Mouse (Mus musculus) limb, embryonic 12.5 days (tissue): ENCODE results near the gene Stk39. TPM values are rescaled to one million over a fixed set of nuclear protein-coding genes. Genes with fewer than 3 reads are reported as not detected.

Experiments used
- ATAC-seq: fragments of 200-750 bp; cut with Nextera tagmentation; 2 replicates; pipeline ENCODE4 v1.8.0; 2017; ENCODE audit warnings: low read depth, moderate TSS enrichment; ENCODE audit not compliant: insufficient number of reproducible peaks, insufficient read depth, low FRiP score, low TSS enrichment
- H3K27ac ChIP-seq: fragments of 300-500 bp; sonication (generic); 2 replicates; pipeline ENCODE4 v1.5.1; 2016; ENCODE audit warnings: mild to moderate bottlenecking, moderate library complexity
- H3K27me3 ChIP-seq: fragments of 300-500 bp; sonication (generic); 2 replicates; pipeline ENCODE4 v1.6.1; 2016; ENCODE audit warnings: mild to moderate bottlenecking, moderate library complexity
- H3K36me3 ChIP-seq: fragments of 300-500 bp; sonication (generic); 2 replicates; pipeline ENCODE4 v1.6.1; 2016; ENCODE audit warnings: mild to moderate bottlenecking, moderate library complexity
- H3K4me1 ChIP-seq: fragments of 300-500 bp; sonication (generic); replicated peaks from 2 replicates; pipeline ENCODE4 v1.6.1; 2016
- H3K4me2 ChIP-seq: fragments of 300-500 bp; sonication (generic); 2 replicates; pipeline ENCODE4 v1.6.1; 2016; ENCODE audit warnings: mild to moderate bottlenecking, moderate library complexity
- H3K4me3 ChIP-seq: fragments of 300-500 bp; sonication (generic); replicated peaks from 2 replicates; pipeline ENCODE4 v1.5.1; 2016; ENCODE audit warnings: mild to moderate bottlenecking
- H3K9ac ChIP-seq: fragments of 300-500 bp; sonication (generic); replicated peaks from 2 replicates; pipeline ENCODE4 v1.6.1; 2016; ENCODE audit warnings: mild to moderate bottlenecking, moderate library complexity
- H3K9me3 ChIP-seq: fragments of 300-500 bp; sonication (generic); 2 replicates; pipeline ENCODE4 v1.6.1; 2016; ENCODE audit warnings: mild to moderate bottlenecking, moderate library complexity
- WGBS: fragments of 180-500 bp; shearing (Covaris S2); methylation state at CpG from one replicate; pipeline ENCODE4 v1.1.7; 2016; 5-methylcytosine and 5-hydroxymethylcytosine counted together
- polyA plus RNA-seq: library from polyadenylated mRNA; unstranded; fragments of >200 nt; fragmentation: Nextera tagmentation; extraction: Ambion mirVana; gene quantifications from 2 replicates; pipeline ENCODE4 v1.2.1, GENCODE M21; 2016

Gene Stk39
- polyA plus RNA-seq, result 18.5 and 21.2 TPM in 2 replicates

DNA sequence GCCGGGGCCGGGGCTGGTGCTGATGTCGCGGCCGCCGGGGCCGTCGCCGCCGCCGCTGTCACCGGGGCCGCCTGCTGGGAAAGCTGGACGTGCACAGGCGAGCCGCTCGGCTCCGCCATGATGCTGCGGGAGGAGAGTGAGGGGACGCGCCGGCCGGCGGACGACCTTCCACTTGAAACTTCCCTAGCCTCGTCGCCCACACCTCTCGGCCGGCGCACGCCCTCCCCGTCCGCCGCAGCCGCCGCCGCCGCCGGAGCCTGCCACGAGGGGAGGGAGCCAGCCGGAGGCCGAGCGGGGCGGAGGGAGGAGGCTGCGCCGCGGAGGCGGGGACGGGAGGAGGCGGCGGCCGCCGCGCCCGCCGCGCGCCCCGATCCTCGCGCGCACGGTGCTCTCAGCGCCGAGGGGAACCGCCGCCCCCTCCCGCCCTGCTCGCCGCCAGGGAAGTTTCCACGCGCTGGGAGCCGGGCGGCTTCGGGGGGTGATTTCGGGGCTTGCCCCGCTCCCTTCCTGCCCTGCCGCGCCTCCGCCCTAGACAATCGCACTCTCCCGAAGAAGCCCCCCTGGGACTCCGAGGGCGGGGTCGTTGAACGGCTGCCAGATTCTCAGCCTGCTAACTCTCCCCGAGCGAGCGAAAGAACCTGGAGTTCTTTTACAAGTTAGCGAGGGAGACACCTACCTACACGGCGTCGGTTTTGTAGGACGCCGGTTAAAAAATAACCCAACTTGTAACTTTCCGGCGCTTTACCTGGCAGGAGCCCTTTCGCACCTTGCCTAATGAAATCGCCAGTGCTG lies at the start of gene Stk39:
Gene Stk39 (minus strand): TSS at position 510 of the 792 bp plus-strand sequence.
- H3K9me3 ChIP-seq, result no peaks in the 10 kb centered on the region
- peaks cover 7% of the 10 kb centered on the region for H3K27me3 ChIP-seq
- H3K36me3 ChIP-seq, result no peaks in the 10 kb centered on the region
- under 1% methylated on average over 58 of the region's 99 CpGs for WGBS
- H3K9ac ChIP-seq, result peak within 1 kb of the TSS; percentile 92
- peak within 1 kb of the TSS; percentile 91 for H3K4me3 ChIP-seq
- H3K4me2 ChIP-seq, result peak within 1 kb of the TSS; percentile 90
- peak; percentile 78 for ATAC-seq
- peak within 1 kb of the TSS; percentile 91 for H3K27ac ChIP-seq
- peaks cover 9% of the 10 kb centered on the region; the same call in 1 of the 2 replicates for H3K4me1 ChIP-seq

DNA sequence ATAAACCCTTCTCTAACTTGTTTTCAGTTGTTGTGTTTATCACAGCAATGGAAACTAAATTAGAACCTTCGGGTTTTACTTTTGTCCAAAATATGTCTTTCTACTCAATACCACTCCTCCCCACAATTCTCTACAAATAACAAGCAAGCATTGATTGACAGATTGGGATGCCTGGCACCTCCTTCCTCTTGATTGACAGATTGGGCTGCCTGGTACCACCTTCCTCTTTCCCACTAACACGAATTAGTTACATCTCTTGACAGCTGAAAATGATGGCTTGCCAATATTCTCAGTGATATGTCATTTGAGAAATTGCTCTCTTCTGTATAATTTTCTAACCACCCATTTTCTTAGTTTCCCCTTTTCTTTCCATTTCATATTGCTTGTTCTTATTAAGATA lies 43.3 kb upstream of the Stk39 start:
- Histone ChIP-seq H3K4me1 (no peaks in the 10 kb centered on the region), H3K9ac (no peak overlapping the region), H3K27me3 (no peaks in the 10 kb centered on the region), H3K4me2 (no peak overlapping the region), H3K27ac (no peak overlapping the region), H3K9me3 (no peaks in the 10 kb centered on the region), H3K4me3 (no peak overlapping the region), H3K36me3 (no peaks in the 10 kb centered on the region)
- WGBS, result 72% methylated on average over 2 of the region's 2 CpGs
- no peak for ATAC-seq

DNA sequence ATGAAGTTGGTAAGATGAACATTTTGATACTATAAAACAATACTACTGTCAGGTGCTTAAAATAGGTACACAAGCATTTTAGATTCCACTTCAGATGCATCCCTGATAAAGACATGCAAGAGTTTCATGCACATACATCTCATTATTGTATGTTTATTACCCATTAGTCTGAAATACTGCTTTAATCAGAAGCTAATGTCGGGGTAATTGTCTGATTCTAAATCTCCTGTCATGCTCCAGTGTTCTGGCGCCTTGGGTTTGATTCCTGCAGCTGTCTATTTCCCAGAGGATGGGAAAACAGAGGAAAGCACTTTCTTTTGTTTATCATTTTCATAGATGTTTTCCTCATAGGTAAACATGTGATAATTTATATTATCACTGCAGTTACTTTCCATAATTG lies 31.1 kb upstream of the Stk39 start:
- no peak overlapping the region for H3K4me2 ChIP-seq
- H3K27ac ChIP-seq, result no peak overlapping the region
- H3K4me1 ChIP-seq, result no peaks in the 10 kb centered on the region
- H3K9me3 ChIP-seq, result no peaks in the 10 kb centered on the region
- no peaks in the 10 kb centered on the region for H3K36me3 ChIP-seq
- no peak overlapping the region for H3K9ac ChIP-seq
- no peaks in the 10 kb centered on the region for H3K27me3 ChIP-seq
- no peak for ATAC-seq
- no peak overlapping the region for H3K4me3 ChIP-seq
- 53% methylated on average over 2 of the region's 2 CpGs for WGBS

DNA sequence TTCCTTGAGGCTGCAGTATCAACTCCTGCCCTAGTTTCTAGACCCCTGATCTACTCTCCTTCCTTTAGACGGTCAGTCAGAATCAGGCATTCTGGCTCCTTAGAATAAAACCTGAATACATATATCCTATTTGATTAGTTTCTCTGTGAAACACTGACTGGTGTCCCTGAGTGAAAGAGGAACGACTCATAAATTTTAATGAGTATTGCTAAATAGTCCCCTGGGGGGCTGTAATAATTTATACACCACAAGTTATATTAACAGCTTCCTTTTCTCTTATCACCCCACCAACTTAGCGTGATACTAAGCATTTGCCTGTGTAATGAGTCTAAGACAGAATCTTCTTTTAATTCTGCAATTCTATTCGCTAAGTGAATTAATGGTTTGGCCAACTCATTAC lies 30.7 kb upstream of the Stk39 start:
- no peaks in the 10 kb centered on the region for H3K36me3 ChIP-seq
- no peak overlapping the region for H3K4me2 ChIP-seq
- no peak overlapping the region for H3K27ac ChIP-seq
- no peak overlapping the region for H3K4me3 ChIP-seq
- no peak for ATAC-seq
- 40% methylated on average over 4 of the region's 4 CpGs for WGBS
- no peaks in the 10 kb centered on the region for H3K27me3 ChIP-seq
- H3K9me3 ChIP-seq, result no peaks in the 10 kb centered on the region
- no peaks in the 10 kb centered on the region for H3K4me1 ChIP-seq
- H3K9ac ChIP-seq, result no peak overlapping the region

DNA sequence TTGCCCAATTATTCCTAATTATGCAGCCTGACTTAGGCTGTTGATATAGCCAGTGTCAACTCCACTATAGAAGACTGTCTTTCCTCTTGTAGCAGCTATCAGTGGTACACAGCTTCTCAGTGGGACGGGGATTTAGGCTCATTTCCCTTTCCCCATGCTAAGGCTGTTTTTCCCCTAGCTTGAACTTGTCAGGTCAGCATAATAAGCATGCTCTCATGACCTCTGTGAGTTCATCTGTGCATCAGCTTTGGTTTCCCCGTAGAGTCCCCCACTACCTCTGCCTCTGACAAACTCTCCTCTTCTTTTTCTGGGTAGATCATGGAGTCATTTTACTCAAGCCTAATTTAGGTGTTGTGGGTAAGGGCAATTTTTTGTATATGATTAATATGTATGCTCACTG lies 30.2 kb upstream of the Stk39 start:
- Histone ChIP-seq H3K4me2 (no peak overlapping the region), H3K9me3 (no peaks in the 10 kb centered on the region), H3K4me1 (no peaks in the 10 kb centered on the region), H3K4me3 (no peak overlapping the region), H3K36me3 (no peaks in the 10 kb centered on the region), H3K27ac (no peak overlapping the region), H3K27me3 (no peaks in the 10 kb centered on the region), H3K9ac (no peak overlapping the region)
- ATAC-seq, result no peak
- WGBS, result 20% methylated on average over 2 of the region's 2 CpGs

DNA sequence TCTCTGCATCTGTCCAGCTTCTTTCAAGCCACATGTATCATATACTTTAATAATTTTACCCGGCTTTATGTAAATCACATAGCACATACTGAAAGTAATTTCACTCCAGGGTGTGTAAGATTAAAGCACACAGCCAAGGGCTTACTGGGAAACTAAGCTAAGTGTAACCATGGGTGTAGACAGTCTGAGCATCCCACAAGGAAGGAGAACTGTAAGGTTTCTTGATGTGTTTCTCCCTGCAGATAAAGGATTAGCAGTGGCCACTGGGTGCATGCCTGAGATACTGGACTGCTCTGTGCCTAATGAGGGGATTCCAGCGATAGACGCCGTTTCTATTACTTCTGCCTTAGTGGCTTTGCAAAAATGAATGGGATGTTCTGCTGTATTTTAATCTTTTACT lies 14.2 kb upstream of the Stk39 start:
- H3K36me3 ChIP-seq, result no peaks in the 10 kb centered on the region
- H3K4me1 ChIP-seq, result no peaks in the 10 kb centered on the region
- H3K9ac ChIP-seq, result no peak overlapping the region
- no peak overlapping the region for H3K27ac ChIP-seq
- ATAC-seq, result no peak
- no peak overlapping the region for H3K4me2 ChIP-seq
- no peak overlapping the region for H3K4me3 ChIP-seq
- no peaks in the 10 kb centered on the region for H3K27me3 ChIP-seq
- H3K9me3 ChIP-seq, result no peaks in the 10 kb centered on the region
- 84% methylated on average over 4 of the region's 4 CpGs for WGBS

DNA sequence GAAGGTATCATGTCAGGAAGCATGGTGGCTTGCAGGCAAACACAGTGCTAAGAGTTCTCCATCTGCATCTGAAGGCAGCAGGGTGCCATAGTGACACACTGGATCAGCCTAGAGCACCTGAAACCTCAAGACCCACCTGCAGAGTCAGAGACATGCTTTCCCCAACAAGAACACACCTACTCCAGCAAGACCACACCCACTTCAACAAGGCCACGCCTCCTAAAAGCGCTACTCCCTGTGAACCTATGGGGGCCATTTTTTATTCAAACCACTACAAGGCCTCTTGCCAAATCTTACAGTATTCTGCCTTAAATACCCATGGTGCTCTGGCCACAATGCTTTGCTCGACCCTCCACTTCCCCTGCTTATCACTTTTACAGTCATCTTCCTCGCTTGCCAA lies 13.1 kb upstream of the Stk39 start:
- H3K27me3 ChIP-seq, result no peaks in the 10 kb centered on the region
- no peak overlapping the region for H3K4me2 ChIP-seq
- ATAC-seq, result no peak

DNA sequence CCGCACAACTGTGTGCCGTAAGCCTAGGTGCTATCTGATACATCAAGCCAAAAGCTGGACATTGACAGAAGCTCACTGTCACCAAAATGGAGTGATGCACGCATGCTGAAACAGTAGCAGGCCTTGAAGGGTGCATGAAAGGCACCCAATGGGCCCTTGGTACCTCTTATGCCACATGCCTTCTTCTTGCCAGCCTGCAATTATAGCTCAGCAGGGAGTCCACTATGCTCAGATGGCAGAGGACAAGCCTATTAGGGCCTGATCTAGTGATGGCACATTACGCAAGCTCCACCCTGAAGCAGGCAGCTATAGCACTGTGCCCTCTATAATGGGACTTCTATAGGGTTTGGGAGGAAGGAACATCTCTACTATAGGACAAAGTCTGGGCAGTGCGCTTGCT lies 10.8 kb upstream of the Stk39 start:
- ATAC-seq, result no peak
- Histone ChIP-seq H3K36me3 (no peaks in the 10 kb centered on the region), H3K9me3 (no peaks in the 10 kb centered on the region), H3K4me2 (no peak overlapping the region), H3K27ac (no peak overlapping the region), H3K27me3 (no peaks in the 10 kb centered on the region), H3K9ac (no peak overlapping the region), H3K4me3 (no peak overlapping the region), H3K4me1 (no peaks in the 10 kb centered on the region)
- 90% methylated on average over 5 of the region's 5 CpGs for WGBS

More for the DNA sequence above, 13.1 kb upstream of the Stk39 start:
- Histone ChIP-seq H3K4me3 (no peak overlapping the region), H3K36me3 (no peaks in the 10 kb centered on the region), H3K4me1 (no peaks in the 10 kb centered on the region), H3K27ac (no peak overlapping the region), H3K9ac (no peak overlapping the region), H3K9me3 (no peaks in the 10 kb centered on the region)
- 34% methylated on average over 4 of the region's 4 CpGs for WGBS

DNA sequence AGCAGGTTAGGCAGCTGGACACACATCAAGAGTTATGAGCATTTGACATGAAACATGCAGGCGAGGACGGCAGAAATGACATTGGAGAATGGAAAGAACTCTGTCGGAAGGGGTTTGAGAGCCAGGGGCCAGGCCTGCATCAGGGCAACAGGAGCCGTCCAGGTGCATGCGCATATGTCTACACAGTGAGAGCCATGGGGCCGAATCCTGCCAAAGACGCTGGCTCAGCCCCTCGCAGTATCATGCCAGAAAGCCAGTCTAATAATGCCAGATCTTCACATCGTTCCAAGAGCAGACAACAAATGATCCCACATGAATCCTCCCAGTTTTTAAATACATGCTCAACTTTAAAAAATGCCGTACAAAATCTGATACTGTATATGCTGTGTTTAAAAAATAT lies 7.8 kb upstream of the Stk39 start:
- no peak overlapping the region for H3K4me2 ChIP-seq
- no peaks in the 10 kb centered on the region for H3K36me3 ChIP-seq
- no peaks in the 10 kb centered on the region for H3K4me1 ChIP-seq
- WGBS, result 81% methylated on average over 10 of the region's 10 CpGs
- no peaks in the 10 kb centered on the region for H3K9me3 ChIP-seq
- H3K27ac ChIP-seq, result no peak overlapping the region
- H3K27me3 ChIP-seq, result no peaks in the 10 kb centered on the region
- H3K4me3 ChIP-seq, result no peak overlapping the region
- no peak for ATAC-seq
- no peak overlapping the region for H3K9ac ChIP-seq

DNA sequence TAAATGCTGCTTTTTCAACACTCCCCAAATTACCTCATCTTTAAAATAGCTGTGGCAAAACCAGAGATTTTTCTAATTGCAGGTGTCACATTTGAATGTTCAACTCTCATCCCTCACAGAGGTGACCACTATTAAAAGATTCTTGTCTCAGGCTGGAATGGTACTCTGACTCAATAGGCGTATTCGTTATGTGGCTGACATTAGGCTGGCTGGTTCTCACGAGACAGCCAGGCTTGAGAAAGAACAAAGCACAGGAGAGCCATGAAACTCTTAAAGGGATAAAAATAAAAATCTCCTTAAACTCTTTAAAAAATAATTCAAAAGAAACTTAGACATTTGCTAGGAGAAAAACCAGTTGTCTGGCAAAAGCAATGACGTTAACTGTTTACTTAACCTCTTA lies 853 bp upstream of the Stk39 start:
- WGBS, result 37% methylated on average over 4 of the region's 4 CpGs
- Histone ChIP-seq H3K4me1 (peaks cover 7% of the 10 kb centered on the region; the same call in 1 of the 2 replicates), H3K36me3 (no peaks in the 10 kb centered on the region), H3K4me3 (0 out of 2 replicates have a peak overlapping the region, but pooled peaks have one; percentile 91), H3K9ac (no peak overlapping the region), H3K27ac (no peak overlapping the region), H3K27me3 (peaks cover 7% of the 10 kb centered on the region), H3K4me2 (peak overlapping the region; percentile 90), H3K9me3 (no peaks in the 10 kb centered on the region)
- no peak for ATAC-seq

DNA sequence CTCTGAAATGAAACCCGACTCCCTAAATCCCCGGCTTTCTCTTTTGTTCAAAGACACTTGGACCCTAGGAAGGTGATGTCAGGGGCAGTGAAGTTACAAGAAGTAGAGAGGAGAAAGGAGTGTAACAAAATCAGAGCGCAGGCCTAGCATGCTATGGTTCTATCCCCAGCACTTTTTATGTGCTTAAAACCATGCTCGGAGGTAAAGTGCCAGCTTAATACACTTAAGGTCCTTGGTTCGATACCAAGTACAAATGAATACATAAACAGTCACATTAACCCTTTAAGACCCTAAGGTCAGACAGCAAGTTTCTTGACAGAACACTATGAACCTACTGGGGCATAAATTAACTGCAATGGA lies 463 bp upstream of the Stk39 start:
- Histone ChIP-seq H3K27me3 (peaks cover 7% of the 10 kb centered on the region), H3K36me3 (no peaks in the 10 kb centered on the region), H3K27ac (peak overlapping the region; percentile 91), H3K9me3 (no peaks in the 10 kb centered on the region), H3K9ac (peak overlapping the region; percentile 92), H3K4me2 (peak overlapping the region; percentile 90), H3K4me3 (peak overlapping the region; percentile 91), H3K4me1 (peaks cover 7% of the 10 kb centered on the region; the same call in 1 of the 2 replicates)
- ATAC-seq, result no peak; the same call in 1 of the 2 replicates
- 1% methylated on average over 5 of the region's 5 CpGs for WGBS
